Mouse (Mus musculus) midbrain, postnatal 0 days (tissue): ENCODE data around the gene Mgll. TPM values are rescaled to one million over a fixed set of nuclear protein-coding genes. Genes with fewer than 3 reads are reported as not detected.

Experiments
- ATAC-seq: fragments of 200-750 bp; cut with Nextera tagmentation; 2 replicates; pipeline ENCODE4 v1.8.0; 2017; ENCODE audit warnings: moderate number of reproducible peaks, mild to moderate bottlenecking, moderate TSS enrichment, moderate library complexity; ENCODE audit not compliant: low FRiP score
- DNase-seq: peaks from one replicate; pipeline ENCODE4 v3.0.0-alpha.2; 2015; ENCODE audit warnings: low spot score
- H3K27ac ChIP-seq: fragments of 300-500 bp; sonication (generic); 2 replicates; pipeline ENCODE4 v1.5.1; 2014; ENCODE audit warnings: low read depth, mild to moderate bottlenecking, low read length, mixed read lengths
- H3K27me3 ChIP-seq: fragments of 300-500 bp; sonication (generic); 2 replicates; pipeline ENCODE4 v1.6.1; 2014; ENCODE audit warnings: low read length, control low read depth, mixed read lengths; ENCODE audit not compliant: insufficient read depth
- H3K36me3 ChIP-seq: fragments of 300-500 bp; sonication (generic); 2 replicates; pipeline ENCODE4 v1.6.1; 2014; ENCODE audit warnings: low read length, control low read depth, mixed read lengths; ENCODE audit not compliant: insufficient read depth
- H3K4me1 ChIP-seq: fragments of 300-500 bp; sonication (generic); 2 replicates; pipeline ENCODE4 v1.6.1; 2014; ENCODE audit warnings: mild to moderate bottlenecking, control low read depth, antibody characterized with exemption, low read length, mixed read lengths; ENCODE audit not compliant: insufficient read depth
- H3K4me2 ChIP-seq: fragments of 300-500 bp; sonication (generic); 2 replicates; pipeline ENCODE4 v1.6.1; 2014; ENCODE audit warnings: low read depth, mild to moderate bottlenecking, low read length, mixed read lengths; ENCODE audit not compliant: poor library complexity, severe bottlenecking
- H3K4me3 ChIP-seq: fragments of 300-500 bp; sonication (generic); 2 replicates; pipeline ENCODE4 v1.5.1; 2014; ENCODE audit warnings: low read depth, mild to moderate bottlenecking, low read length, moderate library complexity
- H3K9ac ChIP-seq: fragments of 300-500 bp; sonication (generic); replicated peaks from 2 replicates; pipeline ENCODE4 v1.6.1; 2014; ENCODE audit warnings: mild to moderate bottlenecking, low read length, moderate library complexity, mixed read lengths; ENCODE audit not compliant: poor library complexity, severe bottlenecking
- H3K9me3 ChIP-seq: fragments of 300-500 bp; sonication (generic); 2 replicates; pipeline ENCODE4 v1.6.1; 2016; ENCODE audit warnings: low read length, control low read depth
- CTCF ChIP-seq: IDR thresholded peaks from 2 replicates; pipeline ENCODE4 v1.5.1; 2016; ENCODE audit warnings: antibody characterized with exemption, mild to moderate bottlenecking
- WGBS: fragments of 180-500 bp; shearing (Covaris S2); extraction: QIAGEN DNeasy Blood & Tissue Kit; methylation state at CpG from one replicate; pipeline ENCODE4 v1.1.7; 2014; 5-methylcytosine and 5-hydroxymethylcytosine counted together
- polyA plus RNA-seq: library from polyadenylated mRNA; unstranded; fragments of >200 nt; fragmentation: Nextera tagmentation; extraction: Ambion mirVana; gene quantifications from 2 replicates; pipeline ENCODE4 v1.2.1, GENCODE M21; 2015
- total RNA-seq: library from RNA; depleted of rRNA; stranded (reverse); fragments of >200 nt; gene quantifications from 2 replicates; pipeline ENCODE4 v1.2.3, GENCODE M21; 2014

Gene Mgll
- total and polyA plus RNA-seq, 2 experiments from 2014 or later: 50.6 to 62.3 TPM

DNA sequence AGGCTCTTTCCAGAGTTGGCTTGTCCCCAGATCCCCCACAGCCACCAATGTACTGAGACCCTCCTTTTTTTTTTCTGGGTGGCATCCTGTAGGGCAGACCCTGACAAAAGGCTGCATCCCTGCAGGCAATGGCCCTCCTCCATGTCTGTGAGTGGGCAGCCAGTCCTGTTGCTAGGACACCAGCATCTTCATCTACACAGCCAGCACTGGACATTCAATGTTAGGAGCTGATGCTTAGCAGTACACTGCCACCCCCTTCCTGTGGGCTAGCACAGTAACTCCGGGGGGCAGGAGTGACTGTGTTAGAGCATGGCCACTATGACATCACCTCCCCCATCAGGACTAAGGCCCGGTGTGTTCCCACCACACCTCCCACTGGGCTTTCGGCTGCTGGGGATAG is 90.8 kb downstream of the Mgll start:
- Histone ChIP-seq H3K4me3 (no peak overlapping the region), H3K4me2 (no peak overlapping the region), H3K9ac (no peak overlapping the region), H3K27me3 (no peaks in the 10 kb centered on the region), H3K4me1 (no peaks in the 10 kb centered on the region), H3K36me3 (0 out of 2 replicates have a peak, but pooled peaks cover under 1% of the 10 kb centered on the region), H3K27ac (no peak overlapping the region), H3K9me3 (no peaks in the 10 kb centered on the region)
- peak; percentile 31 for TF ChIP-seq CTCF
- DNase-seq: peak; percentile 58
- ATAC-seq: no peak
- WGBS: 52% methylated on average over 3 of the region's 3 CpGs

DNA sequence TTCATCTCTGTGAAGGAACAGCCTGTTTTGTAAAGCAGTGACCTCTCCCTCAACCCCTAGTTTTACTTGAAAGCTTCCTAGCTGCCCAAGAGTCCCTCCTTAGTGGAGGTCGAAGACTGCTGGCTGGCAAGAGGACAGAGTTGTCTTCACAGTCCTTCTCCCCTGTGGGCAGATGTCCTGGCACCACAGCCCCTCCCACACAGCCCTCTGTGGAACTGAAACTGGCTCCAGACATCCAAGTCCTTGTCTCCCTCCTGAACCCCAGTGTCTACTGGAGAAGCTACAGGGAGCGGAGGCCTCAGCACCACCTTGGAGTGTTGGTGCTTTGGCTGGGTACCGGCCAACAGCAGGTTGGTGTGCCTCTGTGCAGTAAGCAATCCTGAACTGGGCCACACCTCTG is 91.3 kb downstream of the Mgll start:
- Histone ChIP-seq H3K9me3 (no peaks in the 10 kb centered on the region), H3K27ac (no peak overlapping the region), H3K9ac (no peak overlapping the region), H3K4me1 (no peaks in the 10 kb centered on the region), H3K36me3 (no peaks in the 10 kb centered on the region), H3K4me3 (no peak overlapping the region), H3K27me3 (no peaks in the 10 kb centered on the region), H3K4me2 (no peak overlapping the region)
- WGBS: 72% methylated on average over 3 of the region's 3 CpGs
- TF ChIP-seq CTCF: no peak
- ATAC-seq (no peak), DNase-seq (no peak)

DNA sequence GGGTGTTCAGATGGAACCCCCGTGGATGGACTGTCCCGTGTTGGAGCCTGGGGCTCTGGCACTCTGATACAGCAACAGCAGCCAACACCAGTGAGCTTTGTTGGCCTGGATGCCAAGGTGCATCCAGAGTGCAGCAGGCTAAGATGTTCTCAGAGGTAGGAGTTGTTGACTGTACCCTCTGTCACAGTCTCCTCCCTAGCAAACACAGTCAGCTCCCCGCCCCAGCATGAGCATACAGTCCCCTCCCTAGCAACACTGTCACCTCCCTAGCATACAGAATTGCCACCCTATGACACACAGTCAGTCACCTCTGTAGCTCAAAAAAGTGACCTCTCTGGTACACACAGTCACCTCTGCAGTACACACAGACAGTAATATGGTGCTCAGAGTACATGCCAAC is 92.7 kb downstream of the Mgll start:
- Histone ChIP-seq H3K4me3 (no peak overlapping the region), H3K27me3 (no peaks in the 10 kb centered on the region), H3K4me2 (no peak overlapping the region), H3K27ac (no peak overlapping the region), H3K9ac (no peak overlapping the region), H3K9me3 (no peaks in the 10 kb centered on the region), H3K4me1 (no peaks in the 10 kb centered on the region), H3K36me3 (no peaks in the 10 kb centered on the region)
- DNase-seq (no peak), ATAC-seq (no peak)
- 87% methylated on average over 3 of the region's 3 CpGs for WGBS
- TF ChIP-seq CTCF: no peak

DNA sequence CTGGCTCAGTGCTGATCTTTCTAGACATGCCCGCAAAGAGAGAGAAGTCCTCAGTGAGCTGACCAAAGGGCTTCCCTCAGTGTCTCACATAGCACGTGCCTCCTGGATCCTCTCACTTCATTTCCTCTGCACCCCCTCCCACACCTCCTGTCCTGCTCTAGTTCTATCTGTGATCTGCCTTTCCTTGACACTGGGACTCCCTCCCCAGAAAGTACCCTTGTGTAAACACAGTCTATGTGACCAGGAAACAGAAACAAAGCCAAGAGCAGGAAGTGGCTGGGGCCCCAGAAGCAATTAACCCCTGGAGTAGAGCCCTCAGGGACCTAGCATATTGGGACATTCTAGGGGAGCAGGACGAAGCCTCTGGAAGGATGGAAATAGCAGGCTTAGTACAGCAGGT is 96.6 kb downstream of the Mgll start:
- TF ChIP-seq CTCF: no peak
- Histone ChIP-seq H3K4me3 (no peak overlapping the region), H3K4me1 (no peaks in the 10 kb centered on the region), H3K27ac (no peak overlapping the region), H3K4me2 (no peak overlapping the region), H3K27me3 (no peaks in the 10 kb centered on the region), H3K36me3 (no peaks in the 10 kb centered on the region), H3K9me3 (no peaks in the 10 kb centered on the region), H3K9ac (no peak overlapping the region)
- DNase-seq (no peak), ATAC-seq (no peak)
- 67% methylated on average over 3 of the region's 3 CpGs for WGBS

DNA sequence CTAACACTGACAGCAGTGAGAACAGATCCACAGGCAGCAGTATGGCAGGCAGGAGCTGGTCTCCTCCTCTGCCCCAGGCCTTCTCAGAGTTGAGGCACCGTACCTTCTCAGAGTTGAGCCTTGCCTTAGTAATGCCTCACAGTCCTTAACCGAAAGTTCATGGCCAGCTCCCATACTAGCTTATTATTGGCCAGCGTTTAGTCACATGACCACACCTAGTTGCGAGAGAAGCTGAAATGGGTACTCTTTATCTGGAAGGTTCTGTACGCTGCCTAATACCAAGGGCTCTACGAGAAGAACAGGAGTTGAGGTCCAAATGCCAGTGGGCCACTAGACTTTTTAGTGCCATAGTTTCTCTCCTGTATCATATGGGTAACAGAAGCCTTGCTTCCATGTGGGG is 97.1 kb downstream of the Mgll start:
- no peak overlapping the region for H3K9ac ChIP-seq
- no peaks in the 10 kb centered on the region for H3K9me3 ChIP-seq
- no peak overlapping the region for H3K4me3 ChIP-seq
- no peaks in the 10 kb centered on the region for H3K27me3 ChIP-seq
- H3K4me1 ChIP-seq: no peaks in the 10 kb centered on the region
- TF ChIP-seq CTCF: no peak
- WGBS: 93% methylated on average over 6 of the region's 6 CpGs
- DNase-seq (no peak), ATAC-seq (no peak)
- H3K4me2 ChIP-seq: no peak overlapping the region
- no peak overlapping the region for H3K27ac ChIP-seq
- no peaks in the 10 kb centered on the region for H3K36me3 ChIP-seq

DNA sequence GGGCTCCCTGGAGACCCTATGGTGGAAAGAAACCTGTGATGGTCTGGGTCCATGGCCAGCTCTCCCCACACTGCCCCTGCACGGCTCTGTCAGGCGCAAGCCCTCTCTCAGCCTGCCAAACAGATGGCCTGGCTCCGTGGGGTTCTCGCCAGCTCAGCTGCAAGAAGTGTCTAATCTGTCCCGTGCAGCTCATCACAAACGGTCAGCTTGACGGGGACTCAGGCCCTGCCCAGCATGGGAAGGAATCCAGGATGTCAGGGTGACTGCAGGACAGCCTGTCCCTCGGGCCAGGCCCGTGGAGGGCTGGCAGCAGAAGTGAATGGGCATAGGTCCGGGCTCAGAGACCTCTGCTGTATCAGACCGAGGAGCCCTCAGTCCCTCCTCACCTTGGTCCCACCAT is 97.7 kb downstream of the Mgll start:
- Histone ChIP-seq H3K4me3 (no peak overlapping the region), H3K4me1 (no peaks in the 10 kb centered on the region), H3K36me3 (no peaks in the 10 kb centered on the region), H3K4me2 (no peak overlapping the region), H3K27ac (no peak overlapping the region), H3K9ac (no peak overlapping the region), H3K9me3 (no peaks in the 10 kb centered on the region), H3K27me3 (no peaks in the 10 kb centered on the region)
- TF ChIP-seq CTCF: no peak
- DNase-seq: peak; percentile 69
- 69% methylated on average over 11 of the region's 11 CpGs for WGBS
- no peak for ATAC-seq
